ENCODE assay signal across 8 mouse cellular contexts in genomic region chr10:69924845-69925244, GRCm38 (mm10).
A peak's percentile ranks its signal among the peaks of the same experiment; 100 is the strongest.
DNase-seq lines count a peak whose midpoint lies in the region; ATAC-seq and TF ChIP-seq lines count a peak whose summit lies in the region.

No protein-coding gene starts in this region.

- TF ChIP-seq EP300 in liver, embryonic 14.5 days (IDR thresholded peaks at IDR 0.05; ENCODE audit: low read depth), result no peak

- no peaks in the 10 kb centered on the region for H3K9me3 ChIP-seq in ES-E14 (ENCODE audit: control insufficient read depth, insufficient read depth, low read depth, low read length)
- H3K9me3 ChIP-seq in hindbrain, embryonic 13.5 days, result no peaks in the 10 kb centered on the region
- no peaks in the 10 kb centered on the region for H3K9me3 ChIP-seq in liver, embryonic 14.5 days (ENCODE audit: control insufficient read depth, low read length)

- no peak for DNase-seq in ES-E14 (ENCODE audit: low read depth, low spot score)
- no peak for DNase-seq in liver, embryonic 14.5 days (ENCODE audit: low read depth in 3 of 3, low spot score in 3 of 3)
- DNase-seq in cerebellum, postnatal 4 days (ENCODE audit: low spot score in 2 of 2), result no peak
- no peak for DNase-seq in cerebellum, adult 18-20 months
- no peak for DNase-seq in gastrocnemius, adult 8-10 months (ENCODE audit: low spot score in 2 of 2)

- H3K27ac ChIP-seq in ES-E14 (ENCODE audit: insufficient read depth, low read depth, low read length, poor library complexity, severe bottlenecking), result peak overlapping the region; percentile 78
- no peak overlapping the region for H3K27ac ChIP-seq in hindbrain, embryonic 13.5 days
- peak overlapping the region; percentile 35; the same call in 1 of the 2 replicates for H3K27ac ChIP-seq in liver, embryonic 14.5 days

- ATAC-seq in common myeloid progenitor, adult 5-6 weeks (replicated peaks; ENCODE audit: low read depth, poor library complexity, severe bottlenecking), result peak; percentile 45; the same call in 1 of the 2 replicates
- ATAC-seq in hindbrain, embryonic 13.5 days (ENCODE audit: low FRiP score), result peak; percentile 53; the same call in 1 of the 2 replicates
- ATAC-seq in liver, embryonic 14.5 days (ENCODE audit: insufficient read depth), result peak; percentile 63
- no peak for ATAC-seq in activated CD4-positive, CD25-positive, alpha-beta regulatory T cell, adult 4 months

- H3K9ac ChIP-seq in ES-E14 (ENCODE audit: insufficient read depth, low read depth, low read length, poor library complexity, severe bottlenecking), result peak overlapping the region; percentile 68
- H3K9ac ChIP-seq in hindbrain, embryonic 13.5 days, result peak overlapping the region; percentile 24; the same call in 1 of the 2 replicates
- H3K9ac ChIP-seq in liver, embryonic 14.5 days (replicated peaks), result peak overlapping the region; percentile 54

- 3% methylated on average over 14 of the region's 14 CpGs for WGBS in hindbrain, embryonic 13.5 days
- WGBS in liver, embryonic 14.5 days (ENCODE audit: insufficient replicate concordance), result 1% methylated on average over 14 of the region's 14 CpGs

- H3K36me3 ChIP-seq in ES-E14 (ENCODE audit: control insufficient read depth, insufficient read depth, low read length, poor library complexity, severe bottlenecking), result no peaks in the 10 kb centered on the region
- H3K36me3 ChIP-seq in hindbrain, embryonic 13.5 days, result peaks cover 20% of the 10 kb centered on the region
- no peaks in the 10 kb centered on the region for H3K36me3 ChIP-seq in liver, embryonic 14.5 days (replicated peaks; ENCODE audit: control insufficient read depth, insufficient read depth, low read depth)

- H3K4me2 ChIP-seq in hindbrain, embryonic 13.5 days, result peak overlapping the region; percentile 45
- peak overlapping the region; percentile 86 for H3K4me2 ChIP-seq in liver, embryonic 14.5 days (ENCODE audit: low read depth)

- in situ Hi-C loops in ES-E14 (cut with MboI; ENCODE audit: low sequenced_read_pairs in 2 of 2, unreplicated experiment in 2 of 2), result no loop called here

- no peak for TF ChIP-seq CTCF in liver, embryonic 14.5 days (IDR thresholded peaks at IDR 0.05; ENCODE audit: low read depth)

- H3K4me3 ChIP-seq in ES-E14 (ENCODE audit: insufficient read depth in 1 of 2, low read depth in 1 of 2, low read length in 2 of 2, poor library complexity in 1 of 2, severe bottlenecking in 1 of 2), result peak overlapping the region; percentile 69 to 72
- H3K4me3 ChIP-seq in hindbrain, embryonic 13.5 days, result no peak overlapping the region; the same call in 1 of the 2 replicates
- peak overlapping the region; percentile 51 to 54 for H3K4me3 ChIP-seq in liver, embryonic 14.5 days (ENCODE audit: insufficient read depth in 1 of 2, low read depth in 2 of 2, low read length in 2 of 2)

- H3K27me3 ChIP-seq in hindbrain, embryonic 13.5 days, result 0 out of 2 replicates have a peak, but pooled peaks cover 4% of the 10 kb centered on the region
- peaks cover 31% of the 10 kb centered on the region for H3K27me3 ChIP-seq in liver, embryonic 14.5 days (ENCODE audit: control insufficient read depth, insufficient read depth, low read length)

- H3K4me1 ChIP-seq in ES-E14 (ENCODE audit: control insufficient read depth in 2 of 2, insufficient read depth in 2 of 2, low read length in 2 of 2, poor library complexity in 1 of 2), result peaks cover 2 to 11% of the 10 kb centered on the region in 2 experiments; a peak in 2 of 4 replicates
- H3K4me1 ChIP-seq in hindbrain, embryonic 13.5 days (replicated peaks), result peaks cover 46% of the 10 kb centered on the region
- peaks cover 8 to 14% of the 10 kb centered on the region in 2 experiments for H3K4me1 ChIP-seq in liver, embryonic 14.5 days (replicated peaks; ENCODE audit: control insufficient read depth in 2 of 2, insufficient read depth in 2 of 2, low read length in 1 of 2)

TF ChIP-seq in ES-E14, 5 proteins besides CTCF, POLR2A, EP300 and RAD21:
- TF ChIP-seq ZC3H11A (IDR thresholded peaks at IDR 0.05; ENCODE audit: borderline replicate concordance, low read depth, low read length), result no peak
- TF ChIP-seq HCFC1 (IDR thresholded peaks at IDR 0.05; ENCODE audit: borderline replicate concordance, insufficient read depth, low read length), result no peak
- no peak for TF ChIP-seq ZNF384 (IDR thresholded peaks at IDR 0.05; ENCODE audit: low read depth, low read length)
- no peak for TF ChIP-seq CHD2 (IDR thresholded peaks at IDR 0.05; ENCODE audit: low read depth, low read length)
- no peak for TF ChIP-seq MAFK (IDR thresholded peaks at IDR 0.05; ENCODE audit: insufficient read depth, low read depth, low read length)
TF ChIP-seq in ES-E14: peak in this region for 0.
